Mouse (Mus musculus) megakaryocyte-erythroid progenitor cell, adult 5 weeks (primary cell): Measurements from ENCODE around the gene Trim39. TPM values are rescaled to one million over a fixed set of nuclear protein-coding genes. Genes with fewer than 3 reads are reported as not detected.

Experiments
- polyA plus RNA-seq: library from polyadenylated mRNA; stranded (reverse); fragments of >175 nt; gene quantifications from 2 replicates; pipeline ENCODE4 v1.2.3, GENCODE M21; 2012

Gene Trim39
- 10.1 and 14.0 TPM in 2 replicates for polyA plus RNA-seq

DNA sequence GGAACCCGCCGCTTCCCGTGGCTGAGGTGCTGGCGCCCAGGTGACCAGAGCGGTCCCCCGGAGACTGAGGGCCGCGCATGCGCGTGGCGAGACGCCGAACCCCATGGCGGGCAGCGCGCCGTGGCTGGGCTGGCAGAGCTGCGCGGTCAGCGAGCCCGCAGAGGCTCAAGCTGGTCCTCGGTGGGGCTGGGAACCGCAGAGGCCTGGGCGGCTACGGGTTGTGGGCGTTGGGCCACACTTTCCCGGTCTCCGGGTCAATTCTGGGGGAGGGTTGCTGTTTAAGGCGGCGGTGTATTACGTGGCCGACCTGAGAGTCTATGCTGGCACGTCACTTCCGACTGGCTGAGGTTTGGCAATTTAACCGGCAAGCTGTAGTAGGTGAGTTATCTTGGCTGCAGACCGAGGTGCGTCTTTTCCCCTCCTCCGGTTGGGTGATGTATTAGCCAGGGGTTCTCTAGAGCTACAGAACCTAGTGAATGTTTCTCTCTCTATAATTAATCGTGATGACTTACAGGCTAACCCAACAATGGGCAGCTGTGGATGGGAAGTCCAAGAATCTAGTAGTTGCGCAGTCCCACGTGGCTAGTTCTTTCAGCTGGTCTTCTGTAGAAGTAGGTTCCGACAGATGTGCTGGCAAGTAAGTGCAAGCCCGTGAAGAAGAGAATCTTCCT is at the start of gene Trim39:
TSS of gene Trim39 (minus strand) at position 662 of the 671 bp plus-strand sequence.

DNA sequence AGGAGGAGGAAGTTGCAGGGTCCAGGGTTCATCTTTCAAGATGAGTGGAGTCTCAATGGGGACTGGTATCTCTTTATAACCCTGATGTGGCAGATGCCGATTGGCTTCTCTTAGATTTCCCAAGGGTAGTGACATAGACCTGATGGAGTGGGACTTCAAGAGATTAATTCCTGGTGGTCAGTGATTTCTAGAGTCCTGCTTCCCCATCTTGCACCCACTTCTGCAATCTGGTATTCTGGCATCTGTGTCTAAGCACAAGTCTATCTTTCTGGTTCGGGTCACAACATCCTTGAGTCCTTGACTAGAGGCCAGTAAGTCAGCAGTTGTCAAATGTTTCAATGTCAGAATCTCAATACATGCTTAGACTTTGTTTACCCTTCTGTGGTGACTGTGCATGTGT is 14.3 kb upstream of the Trim39 start, which contains the start of gene H2-M10.2:
TSS of gene H2-M10.2 (minus strand) at position 101 of the 400 bp plus-strand sequence.

DNA sequence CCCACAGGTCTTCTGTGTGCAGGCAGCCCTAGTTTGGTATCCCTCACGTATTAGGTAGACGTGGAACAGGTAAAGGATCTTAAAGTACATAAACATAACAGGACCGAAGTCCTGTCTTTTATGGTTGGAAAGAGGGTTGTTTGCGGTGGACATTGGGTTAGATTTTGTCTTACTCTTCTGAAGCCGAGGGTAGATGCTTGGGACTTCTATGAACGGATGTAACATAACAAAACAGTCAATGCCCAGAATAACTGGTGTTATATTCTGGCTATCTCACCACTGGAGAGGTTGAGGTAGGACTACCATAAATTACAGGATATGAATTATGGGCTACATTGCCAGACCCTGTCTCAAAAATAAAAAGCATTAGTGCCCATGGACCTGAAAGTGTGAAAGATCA is 14.1 kb downstream of the Trim39 start, which contains the start of gene Rpp21:
TSS of gene Rpp21 (minus strand) at position 101 of the 400 bp plus-strand sequence.

Other genes starting within 250 kb of the Trim39 start
- 172 and 205 TPM in 2 replicates for gene H2-T23, start 239.4 kb downstream of the Trim39 start, polyA plus RNA-seq
- 22.4 and 24.0 TPM in 2 replicates for gene H2-T22, start 229.5 kb downstream of the Trim39 start, polyA plus RNA-seq
- gene Gm6034, start 229.3 kb downstream of the Trim39 start, polyA plus RNA-seq: 0.03 TPM in 1 of 2 replicates, not detected in the other
- gene Gm11127, start 213.9 kb downstream of the Trim39 start, polyA plus RNA-seq: 0.09 TPM in 1 of 2 replicates, not detected in the other
- 0.06 TPM in 1 of 2 replicates, not detected in the other for gene Gm19684, start 150.6 kb downstream of the Trim39 start, polyA plus RNA-seq
- not detected in 2 replicates for gene Gm7030, start 142.8 kb downstream of the Trim39 start, polyA plus RNA-seq
- not detected in 2 replicates for gene Gm8909, start 103.7 kb downstream of the Trim39 start, polyA plus RNA-seq
- gene H2-T3, start 82.0 kb downstream of the Trim39 start, polyA plus RNA-seq: 0.16 TPM in 1 of 2 replicates, not detected in the other
- 86.1 and 97.9 TPM in 2 replicates for gene Rpp21, start 14.2 kb downstream of the Trim39 start, polyA plus RNA-seq
- gene H2-M10.2, start 14.2 kb upstream of the Trim39 start, polyA plus RNA-seq: not detected in 2 replicates
- not detected in 2 replicates for gene H2-M10.1, start 53.9 kb upstream of the Trim39 start, polyA plus RNA-seq
- not detected in 2 replicates for gene H2-M10.3, start 96.2 kb upstream of the Trim39 start, polyA plus RNA-seq
- not detected in 2 replicates for gene H2-M10.4, start 190.1 kb upstream of the Trim39 start, polyA plus RNA-seq